Mouse (Mus musculus): ENCODE data around the gene Stat5a.

Stat5a gene

DNA sequence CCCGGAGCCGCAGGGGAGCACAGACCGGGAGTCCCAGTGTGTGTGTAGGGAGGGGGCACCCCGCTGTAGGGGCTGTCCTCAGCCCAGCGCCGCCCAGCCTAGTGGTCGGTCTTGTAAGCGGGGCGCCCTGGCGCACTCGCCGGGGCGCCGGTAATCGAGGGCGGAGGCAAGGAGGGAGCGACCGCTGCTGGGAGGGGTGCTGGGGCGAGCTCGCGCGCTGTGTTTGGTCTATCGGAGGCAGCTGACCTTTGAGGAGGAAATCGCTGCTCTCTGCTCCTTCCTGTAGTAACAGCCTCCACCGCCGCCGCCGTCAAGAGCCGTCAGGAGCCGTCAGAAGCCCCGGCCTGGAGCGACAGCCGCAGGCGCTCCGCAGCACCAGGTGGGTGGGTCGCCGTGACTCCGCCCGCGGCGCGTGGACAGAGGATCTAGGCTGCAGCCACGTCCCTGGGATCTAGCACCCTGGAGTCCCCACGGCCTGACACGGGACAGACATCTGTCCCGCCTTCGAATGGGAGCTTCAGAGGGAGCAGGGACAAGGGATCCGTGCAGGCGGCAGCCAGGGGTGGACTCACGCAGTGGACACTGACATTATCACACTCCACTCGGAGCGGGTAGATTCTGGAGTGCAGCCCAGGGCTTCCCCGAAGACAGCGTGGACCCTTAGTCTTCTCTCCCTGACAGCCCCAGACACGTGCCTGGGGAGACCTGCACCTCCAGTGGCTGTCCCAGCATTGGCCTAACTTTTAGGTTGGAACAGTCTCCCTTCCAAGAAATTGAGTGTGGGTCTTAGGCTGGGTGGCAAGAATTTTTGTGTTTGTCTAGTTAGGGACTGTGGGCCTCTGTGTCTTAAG lies 1.3 kb downstream of the Stat5a start:
- peak; percentile 63 for DNase-seq (ENCODE audit: low read depth)

DNA sequence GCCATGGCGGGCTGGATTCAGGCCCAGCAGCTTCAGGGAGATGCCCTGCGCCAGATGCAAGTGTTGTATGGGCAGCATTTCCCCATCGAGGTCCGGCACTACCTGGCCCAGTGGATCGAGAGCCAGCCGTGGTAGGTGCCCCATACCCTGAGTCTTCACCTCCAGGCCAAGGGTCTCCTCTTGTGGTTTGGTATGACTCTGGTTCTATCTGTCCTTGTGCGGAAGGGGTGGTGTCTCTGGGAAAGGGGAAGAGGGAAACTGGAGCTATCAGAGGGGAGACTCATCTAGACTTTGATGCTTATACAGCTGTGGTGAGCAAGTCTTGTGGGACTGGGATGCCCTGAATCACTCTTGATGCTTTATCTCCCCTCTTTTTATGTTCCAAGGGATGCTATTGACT lies 2.2 kb downstream of the Stat5a start:
- DNase-seq (ENCODE audit: low read depth), result no peak

DNA sequence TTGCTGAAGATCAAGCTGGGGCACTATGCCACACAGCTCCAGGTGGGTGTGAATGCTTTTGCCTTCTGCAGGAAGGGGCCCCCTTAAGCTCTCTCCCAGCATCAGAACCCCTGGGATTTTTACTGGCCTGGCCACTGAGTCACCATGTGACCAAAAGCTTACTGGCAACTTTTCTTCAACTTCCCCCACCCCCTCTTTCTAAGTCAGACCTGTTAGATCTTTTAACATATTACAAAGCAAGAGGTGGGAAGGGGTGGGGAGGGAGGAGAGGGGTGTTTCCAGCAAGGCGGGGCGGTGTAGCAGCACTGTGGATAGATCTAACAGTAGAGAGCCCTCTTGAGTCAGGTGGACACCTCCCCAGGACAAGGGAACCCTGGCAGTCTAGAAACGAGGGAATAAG lies 2.7 kb downstream of the Stat5a start:
- DNase-seq (ENCODE audit: low read depth), result no peak

DNA sequence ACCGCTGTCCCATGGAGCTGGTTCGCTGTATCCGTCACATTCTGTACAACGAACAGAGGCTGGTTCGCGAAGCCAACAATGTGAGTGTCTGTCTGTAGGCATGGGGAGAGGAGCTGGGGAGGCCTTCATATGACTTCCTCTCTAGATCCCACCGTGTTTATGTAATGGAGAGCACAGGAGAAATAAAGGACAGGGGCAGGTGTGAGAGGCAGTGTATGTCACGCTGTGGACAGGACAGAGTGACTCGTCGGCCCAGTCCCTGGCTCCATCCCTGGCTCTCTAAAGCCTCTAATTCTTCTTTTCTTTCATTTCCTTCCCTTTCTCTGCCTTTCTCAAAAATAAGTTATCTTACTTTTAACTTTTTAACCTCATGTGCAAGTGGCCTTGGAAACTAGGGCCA lies 4.0 kb downstream of the Stat5a start:
- no peak for DNase-seq (ENCODE audit: low read depth)

DNA sequence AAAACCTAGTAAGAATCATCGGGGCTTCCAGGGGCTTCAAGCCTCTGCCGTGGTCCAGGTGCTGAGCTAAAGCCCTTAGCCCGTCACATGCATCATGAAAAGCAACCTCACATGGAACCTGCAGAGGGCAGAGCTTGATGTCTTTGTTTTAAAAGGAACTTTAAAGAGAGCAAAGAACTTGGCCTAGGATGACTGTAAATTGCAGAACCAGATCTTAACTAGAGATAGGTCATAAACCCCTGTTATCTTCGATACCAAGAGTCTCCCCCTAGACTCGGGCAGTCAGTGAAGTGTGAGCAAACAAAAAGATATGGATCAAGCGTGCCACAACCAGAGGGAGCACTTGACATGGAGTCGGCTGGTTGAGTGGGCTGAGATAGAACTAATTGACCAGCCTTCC lies 6.5 kb downstream of the Stat5a start:
- DNase-seq (ENCODE audit: low read depth), result no peak

DNA sequence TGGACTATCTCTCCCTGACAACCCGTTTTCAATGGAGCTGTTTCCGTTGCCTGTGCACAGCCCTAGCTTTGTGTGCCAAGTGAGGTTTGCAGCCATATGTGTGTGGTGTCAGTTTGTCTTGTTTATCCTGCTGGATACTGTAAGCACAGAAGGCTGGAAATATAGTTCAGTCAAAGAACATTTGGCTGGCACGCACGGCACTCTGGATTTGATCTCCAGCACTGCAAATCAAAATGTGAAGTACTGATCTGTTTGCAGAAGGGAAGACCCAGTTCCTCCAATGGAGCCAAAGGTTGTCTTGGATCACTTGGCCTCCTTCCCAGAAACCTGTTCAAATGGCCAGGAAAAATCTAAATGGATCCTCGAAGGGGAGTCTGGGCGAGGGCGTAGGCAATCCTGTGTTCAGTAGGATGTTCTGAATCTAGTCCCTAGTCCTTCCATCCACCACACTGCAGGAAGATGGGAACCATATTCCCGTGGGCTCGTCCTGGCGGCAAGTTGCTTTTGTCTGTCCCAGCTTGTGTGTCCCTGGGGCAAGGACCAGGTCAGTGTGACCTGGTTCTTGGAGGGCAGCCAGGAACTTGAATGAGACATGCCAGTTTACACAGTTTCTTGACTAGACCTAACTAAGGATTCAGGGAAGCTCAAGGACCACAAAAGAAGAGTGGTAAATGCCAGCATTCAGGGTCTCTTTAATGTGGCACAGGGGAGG lies 11.3 kb downstream of the Stat5a start:
- DNase-seq (ENCODE audit: low read depth), result no peak

DNA sequence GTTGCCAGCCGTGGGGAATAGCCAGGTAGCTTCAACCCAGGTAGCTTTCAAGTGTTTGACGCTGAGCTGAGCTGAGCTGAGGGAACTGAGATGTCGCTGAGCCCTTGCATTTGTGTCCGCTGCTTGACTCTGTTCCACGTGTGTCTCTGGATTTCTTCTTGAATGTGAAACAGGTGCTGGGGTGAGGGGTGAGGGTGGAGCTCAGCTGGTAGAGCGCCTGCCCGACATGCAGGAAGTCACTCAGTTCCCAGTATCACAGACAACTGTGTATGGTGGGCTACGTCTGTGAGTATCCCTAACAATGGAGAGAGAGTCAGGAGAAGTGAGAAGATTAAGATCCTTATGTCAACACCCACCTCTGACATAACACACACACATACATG lies 11.8 kb downstream of the Stat5a start:
- no peak for DNase-seq (ENCODE audit: low read depth)

DNA sequence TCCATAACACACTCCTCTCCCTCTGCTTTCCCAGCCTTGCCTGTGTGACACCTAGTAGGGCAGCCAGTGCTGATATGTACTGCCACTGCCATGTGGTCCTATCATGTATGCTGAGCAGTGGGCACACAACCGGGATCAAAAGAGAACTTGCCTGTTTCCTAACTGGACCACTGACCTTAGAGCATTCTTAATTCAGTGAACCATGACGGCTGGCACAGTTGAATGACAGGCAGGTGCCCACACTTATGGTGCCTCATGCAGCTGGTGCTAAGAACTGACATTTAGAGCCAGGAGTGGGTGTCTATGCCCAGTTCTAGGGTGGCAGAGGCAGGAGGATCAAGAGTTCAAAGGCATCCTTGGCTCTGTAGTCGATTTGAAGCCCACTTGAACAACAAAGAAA lies 16.6 kb downstream of the Stat5a start:
- DNase-seq (ENCODE audit: low read depth), result no peak

DNA sequence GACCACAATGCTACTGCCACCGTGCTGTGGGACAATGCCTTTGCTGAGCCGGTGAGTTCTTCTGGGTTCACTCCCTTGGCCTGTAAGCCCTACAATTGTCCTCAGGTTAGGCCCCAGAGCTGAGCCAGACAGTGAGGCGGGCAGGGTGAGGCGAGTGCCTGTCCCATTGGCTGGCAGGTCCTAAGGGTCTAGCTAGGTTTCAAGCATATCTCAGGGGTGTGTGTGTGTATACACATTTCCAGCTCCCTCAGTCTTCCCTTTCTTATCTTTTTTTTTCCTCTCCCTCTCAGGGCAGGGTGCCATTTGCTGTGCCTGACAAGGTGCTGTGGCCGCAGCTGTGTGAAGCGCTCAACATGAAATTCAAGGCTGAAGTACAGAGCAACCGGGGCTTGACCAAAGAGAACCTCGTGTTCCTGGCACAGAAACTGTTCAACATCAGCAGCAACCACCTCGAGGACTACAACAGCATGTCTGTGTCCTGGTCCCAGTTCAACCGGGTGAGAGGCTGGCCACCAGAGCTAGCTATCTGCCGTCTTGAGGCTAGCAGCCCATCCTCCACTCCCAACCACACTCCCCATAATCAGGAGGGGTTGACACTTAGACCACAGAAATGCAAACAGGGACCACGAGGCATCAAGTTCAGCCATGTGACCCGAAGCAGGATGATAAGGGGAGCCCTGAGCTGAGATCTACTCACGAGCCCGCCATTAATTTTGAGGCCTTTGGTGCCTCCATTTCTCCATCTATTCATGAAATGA lies 20.3 kb downstream of the Stat5a start:
- no peak for DNase-seq (ENCODE audit: low read depth)

DNA sequence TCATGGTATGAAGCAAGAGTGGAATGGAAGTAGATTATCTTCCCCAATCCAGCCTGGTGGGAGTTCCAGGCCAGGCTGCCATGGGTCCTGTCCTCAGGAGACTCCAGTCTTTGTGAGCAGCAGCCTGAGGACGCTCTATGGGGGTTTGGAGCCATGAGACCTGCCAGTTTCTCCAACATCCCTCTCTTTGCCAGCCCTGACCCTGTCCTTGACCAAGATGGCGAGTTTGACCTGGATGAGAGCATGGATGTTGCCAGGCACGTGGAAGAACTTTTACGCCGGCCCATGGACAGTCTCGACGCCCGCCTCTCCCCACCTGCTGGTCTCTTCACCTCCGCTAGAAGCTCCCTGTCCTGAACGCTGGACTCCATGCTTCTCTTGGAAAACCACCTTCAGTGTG lies 24.5 kb downstream of the Stat5a start:
- no peak for DNase-seq (ENCODE audit: low read depth)

DNA sequence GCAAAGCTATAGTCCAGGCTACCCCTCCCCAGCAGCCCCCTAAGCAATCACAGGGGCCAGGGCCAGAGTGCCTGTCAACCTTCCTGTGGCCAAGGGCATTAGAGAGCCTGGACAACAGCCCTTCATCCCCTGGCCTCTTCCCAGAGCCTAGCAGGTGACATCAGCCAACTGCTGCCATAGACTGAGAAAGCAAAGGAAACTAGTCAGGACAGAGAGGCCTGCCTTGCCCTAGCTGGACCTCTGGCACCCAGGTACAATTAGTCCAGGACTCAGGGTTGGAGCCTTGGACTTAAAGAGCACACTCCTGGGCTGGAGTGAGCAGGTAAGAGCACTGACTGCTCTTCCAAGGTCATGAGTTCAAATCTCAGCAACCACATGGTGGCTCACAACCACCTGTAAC lies 26.3 kb downstream of the Stat5a start:
- no peak for DNase-seq (ENCODE audit: low read depth)

DNA sequence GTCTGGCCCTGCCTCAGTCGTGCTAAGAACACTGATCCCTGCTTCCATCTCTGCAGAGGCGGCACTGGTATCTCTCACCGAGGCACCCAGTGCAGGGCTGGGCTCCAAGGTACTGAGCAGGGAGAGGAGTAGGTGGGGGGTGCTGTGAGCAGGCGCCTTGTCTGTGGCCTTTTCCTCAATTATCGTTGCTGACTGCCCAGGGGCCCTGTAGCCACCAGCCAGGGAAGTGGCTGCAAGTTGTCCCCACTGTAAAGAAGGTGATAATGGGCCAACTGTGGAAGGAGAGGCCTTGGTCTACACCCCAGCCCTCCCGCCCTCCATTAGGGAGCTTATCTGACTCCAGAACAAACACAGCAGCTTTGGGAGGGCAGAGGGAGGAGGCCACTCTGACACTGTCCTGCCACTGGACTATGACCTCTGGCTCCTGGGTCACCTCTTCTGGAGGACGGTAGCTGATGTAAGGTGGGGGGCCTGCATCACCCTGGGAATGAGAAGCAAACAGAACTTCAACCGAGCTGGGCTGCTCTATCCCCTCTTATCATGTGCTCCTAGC lies 27.1 kb downstream of the Stat5a start:
- no peak for DNase-seq (ENCODE audit: low read depth)

DNA sequence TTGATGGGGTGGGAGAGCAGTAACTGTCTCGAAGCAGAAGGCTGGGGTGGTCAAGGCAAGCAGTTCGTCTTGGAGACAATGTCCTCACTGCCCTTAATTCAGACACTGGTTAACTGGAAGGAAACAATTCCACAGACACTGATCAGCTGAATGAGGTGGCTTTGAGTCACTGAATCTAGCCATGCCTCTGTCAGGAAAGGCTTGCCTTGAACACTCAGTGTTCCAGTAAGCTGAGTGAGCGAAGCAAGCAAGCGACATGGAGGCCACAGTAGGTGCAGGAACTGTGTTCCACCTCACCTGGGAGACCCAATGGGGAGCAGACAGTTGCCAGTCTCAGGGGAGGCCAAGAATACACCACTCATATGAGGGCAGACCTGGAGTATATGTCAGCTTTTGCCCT lies 28.1 kb downstream of the Stat5a start:
- no peak for DNase-seq (ENCODE audit: low read depth)

DNA sequence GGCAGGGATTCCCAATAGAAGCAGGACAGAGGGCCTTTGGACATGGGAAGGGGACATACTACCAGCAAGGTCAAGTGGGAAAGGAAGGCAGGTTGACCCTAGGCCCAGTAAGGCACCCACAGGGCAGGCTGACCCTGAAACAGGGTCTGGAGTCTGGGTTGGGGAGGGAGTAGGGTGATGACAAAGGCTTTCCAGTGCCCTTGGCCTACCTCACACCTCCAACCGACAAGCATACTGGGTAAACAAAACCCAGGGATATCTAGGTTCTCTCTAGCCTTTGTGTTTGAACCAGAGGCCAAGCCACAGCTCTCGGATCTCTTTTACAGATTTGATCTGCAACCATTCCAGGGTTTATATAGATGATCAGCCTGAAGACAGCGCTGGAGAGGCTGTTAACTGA lies 28.6 kb downstream of the Stat5a start:
- DNase-seq (ENCODE audit: low read depth), result no peak

DNA sequence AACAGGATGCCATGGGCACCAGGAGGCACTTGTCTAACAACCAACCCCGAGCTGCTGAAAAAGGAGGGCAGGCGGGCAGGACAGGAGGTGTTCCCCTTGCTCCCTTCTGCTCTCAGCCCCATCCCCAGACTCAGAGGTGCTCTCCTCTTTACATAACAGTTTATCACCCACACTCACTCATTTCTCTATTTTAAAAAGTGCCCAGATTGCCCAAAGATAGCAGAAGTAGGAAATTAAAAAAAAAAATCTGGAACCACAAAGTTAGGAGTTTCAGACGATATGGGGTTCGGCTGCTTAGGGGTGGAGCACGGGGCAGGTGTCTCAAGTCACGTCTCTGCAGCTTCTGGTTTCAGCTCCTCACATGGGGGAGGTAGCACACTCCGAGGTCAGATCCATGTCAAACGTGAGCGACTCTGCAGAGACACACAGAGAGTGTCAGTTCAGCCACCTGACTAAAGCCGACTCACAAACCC lies 29.2 kb downstream of the Stat5a start:
- DNase-seq (ENCODE audit: low read depth), result no peak

DNA sequence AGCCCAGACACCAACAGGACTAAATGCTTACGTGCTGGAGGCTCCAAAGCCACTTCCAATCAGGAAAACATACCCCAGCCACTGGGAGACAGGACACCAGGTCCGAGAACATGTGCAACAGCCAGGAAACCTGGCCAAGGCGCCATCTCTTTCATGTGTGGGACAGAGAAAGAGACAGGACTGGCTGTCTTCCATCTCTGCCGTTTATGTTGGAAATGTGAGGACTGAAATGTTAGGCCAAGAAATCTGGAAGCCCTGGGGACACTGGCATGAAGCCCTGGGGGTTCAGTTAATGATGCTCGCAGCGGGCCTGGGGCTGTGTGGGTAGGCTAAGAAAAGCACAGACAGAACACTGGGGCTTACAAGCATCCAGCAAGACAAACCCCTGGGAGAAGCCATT lies 31.3 kb downstream of the Stat5a start:
- no peak for DNase-seq (ENCODE audit: low read depth)

DNA sequence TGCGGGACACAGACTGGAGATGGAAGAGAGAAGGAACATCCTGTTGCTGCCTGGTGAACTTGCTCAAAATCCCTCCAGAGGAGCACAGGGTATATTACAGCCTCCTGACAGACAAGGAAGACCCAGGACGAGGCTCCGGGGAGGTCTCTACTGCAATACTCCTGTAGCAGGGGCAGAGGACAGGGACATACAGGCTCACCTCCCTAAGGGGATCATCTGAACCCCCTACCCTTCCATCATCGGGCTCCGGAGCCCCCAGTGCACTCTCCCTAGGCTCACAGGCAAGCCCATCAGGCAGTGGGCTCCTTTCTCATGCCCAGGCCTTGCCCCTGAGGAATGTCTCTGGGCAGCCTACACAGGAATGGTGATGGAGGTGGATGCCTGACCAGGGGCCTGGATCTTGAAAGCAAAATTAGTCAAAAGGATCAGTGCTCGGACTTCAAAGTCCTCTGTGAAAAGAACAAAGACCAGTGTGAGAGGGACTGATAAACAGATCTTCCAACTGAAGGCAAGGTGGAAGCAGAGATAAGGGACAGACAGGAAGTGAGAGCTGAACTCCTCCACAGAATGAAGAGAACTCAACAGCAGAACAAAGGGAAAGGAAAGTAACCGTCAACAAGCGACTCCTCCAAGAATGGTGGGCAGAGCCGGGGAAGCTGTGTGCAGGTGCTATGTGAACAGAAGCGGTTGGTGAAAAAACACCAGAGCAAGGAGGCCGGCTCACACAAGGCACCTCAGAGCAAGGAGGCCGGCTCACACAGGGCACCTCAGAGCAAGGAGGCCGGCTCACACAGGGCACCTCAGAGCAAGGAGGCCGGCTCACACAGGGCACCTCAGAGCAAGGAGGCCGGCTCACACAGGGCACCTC lies 32.3 kb downstream of the Stat5a start:
- DNase-seq (ENCODE audit: low read depth), result no peak

DNA sequence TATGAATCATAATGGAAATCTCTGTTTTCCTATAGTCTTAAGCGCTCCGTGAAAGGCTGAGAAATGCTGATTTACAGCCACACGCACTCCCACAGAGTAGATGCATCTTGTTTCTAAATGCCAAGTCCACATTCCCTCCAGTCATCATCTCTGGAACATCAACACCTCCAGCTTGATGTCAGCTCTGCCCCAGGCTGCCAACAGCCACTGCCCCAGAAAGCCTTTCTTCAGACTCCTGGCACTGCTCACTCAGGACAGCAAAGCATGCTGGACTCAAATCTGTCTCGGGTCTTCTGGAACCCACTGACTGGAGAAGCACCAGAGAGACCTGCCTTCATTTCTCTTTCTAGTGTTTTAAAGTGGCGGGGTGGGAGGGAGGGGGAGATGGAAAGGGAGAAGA lies 33.3 kb downstream of the Stat5a start:
- DNase-seq (ENCODE audit: low read depth), result no peak

DNA sequence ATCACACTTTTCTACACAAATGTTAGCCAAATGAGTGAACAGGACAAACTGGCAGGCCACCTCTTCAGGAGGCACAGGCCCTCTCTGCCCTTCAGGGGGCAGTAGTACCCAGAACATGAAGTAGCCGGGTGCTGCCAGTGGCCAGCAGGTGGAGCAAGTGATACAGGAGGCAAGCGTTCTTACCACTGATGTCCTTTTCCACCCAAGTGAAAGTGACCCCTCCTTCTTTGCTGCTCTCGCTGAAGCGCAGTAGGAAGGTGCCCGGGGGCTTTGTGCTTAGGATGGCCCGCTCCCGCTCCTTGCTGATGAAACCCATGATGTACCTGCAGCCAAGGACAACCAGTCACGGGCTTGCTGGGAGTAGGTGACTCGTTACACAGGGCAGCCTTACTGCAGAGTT lies 34.3 kb downstream of the Stat5a start:
- DNase-seq (ENCODE audit: low read depth), result peak; percentile 77

DNA sequence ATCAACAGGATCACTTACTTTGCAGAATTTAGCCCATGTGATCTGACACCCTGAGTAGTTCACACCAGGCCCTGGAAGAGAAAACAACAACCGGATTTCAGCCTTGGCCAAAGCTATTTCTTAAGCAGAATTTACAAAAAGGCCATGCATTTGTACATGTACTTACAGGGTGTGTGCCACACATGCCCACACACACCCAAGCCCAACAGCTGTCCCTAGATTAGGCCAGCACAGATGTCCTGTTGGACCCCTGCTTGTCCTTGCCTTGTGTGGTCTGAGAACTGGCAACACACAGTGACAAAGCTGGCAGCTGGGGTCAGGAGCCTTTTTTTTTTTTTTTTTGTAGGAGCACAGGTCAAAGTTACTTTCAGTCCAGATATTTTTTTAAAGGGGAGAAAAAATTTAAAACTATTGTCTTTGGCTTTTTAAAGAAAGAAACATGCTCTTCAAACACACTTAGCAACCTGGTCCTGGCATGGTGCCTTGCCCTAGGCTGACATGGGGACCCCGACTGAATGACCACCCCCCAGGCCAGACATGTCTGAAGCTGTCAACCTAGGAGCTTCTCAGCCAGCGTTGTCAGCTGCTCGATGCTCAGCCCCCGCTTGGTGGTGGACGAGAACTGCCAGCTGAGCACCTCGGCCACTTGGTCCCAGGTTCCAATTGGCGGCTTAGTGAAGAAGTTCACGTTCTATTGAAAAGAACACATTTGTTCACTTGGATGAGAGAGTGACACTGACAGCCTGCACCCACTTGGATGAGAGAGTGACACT lies 35.2 kb downstream of the Stat5a start:
- no peak for DNase-seq (ENCODE audit: low read depth)

DNA sequence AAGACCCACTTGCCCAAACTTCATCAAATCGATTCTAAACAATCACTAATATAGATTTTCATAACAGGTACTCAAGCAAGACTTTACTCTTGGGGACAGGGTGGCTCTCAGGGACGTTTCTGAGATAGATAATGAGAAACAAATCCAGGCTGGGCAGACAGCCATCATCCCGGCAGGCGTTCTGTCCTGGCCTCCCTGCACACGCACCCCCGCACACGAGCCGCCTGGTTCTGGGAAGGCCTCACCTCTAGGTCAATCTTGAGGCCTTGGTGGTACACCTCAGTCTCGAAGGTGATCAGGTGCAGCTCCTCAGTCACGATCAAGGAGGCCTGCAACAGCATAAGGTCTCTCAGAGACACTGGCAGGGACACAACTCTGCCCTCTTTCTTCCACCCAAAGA lies 36.9 kb downstream of the Stat5a start:
- no peak for DNase-seq (ENCODE audit: low read depth)
